Mouse (Mus musculus) hindbrain, embryonic 13.5 days (tissue): ENCODE data around the gene Depdc1b. TPM values are rescaled to one million over a fixed set of nuclear protein-coding genes. Genes with fewer than 3 reads are reported as not detected.

Experiments used
- ATAC-seq: fragments of 200-750 bp; cut with Nextera tagmentation; 2 replicates; pipeline ENCODE4 v1.8.0; 2017; ENCODE audit warnings: moderate TSS enrichment; ENCODE audit not compliant: low FRiP score
- H3K27ac ChIP-seq: fragments of 300-500 bp; sonication (generic); 2 replicates; pipeline ENCODE4 v1.5.1; 2015; ENCODE audit warnings: inconsistent platforms, mild to moderate bottlenecking, moderate library complexity
- H3K27me3 ChIP-seq: fragments of 300-500 bp; sonication (generic); 2 replicates; pipeline ENCODE4 v1.6.1; 2015; ENCODE audit warnings: mild to moderate bottlenecking, inconsistent platforms
- H3K36me3 ChIP-seq: fragments of 300-500 bp; sonication (generic); 2 replicates; pipeline ENCODE4 v1.6.1; 2015; ENCODE audit warnings: mild to moderate bottlenecking, inconsistent platforms
- H3K4me1 ChIP-seq: fragments of 300-500 bp; sonication (generic); replicated peaks from 2 replicates; pipeline ENCODE4 v1.6.1; 2015; ENCODE audit warnings: inconsistent platforms
- H3K4me2 ChIP-seq: fragments of 300-500 bp; sonication (generic); 2 replicates; pipeline ENCODE4 v1.6.1; 2015; ENCODE audit warnings: inconsistent platforms, mild to moderate bottlenecking, moderate library complexity
- H3K4me3 ChIP-seq: fragments of 300-500 bp; sonication (generic); 2 replicates; pipeline ENCODE4 v1.5.1; 2015; ENCODE audit warnings: mild to moderate bottlenecking, inconsistent platforms
- H3K9ac ChIP-seq: fragments of 300-500 bp; sonication (generic); 2 replicates; pipeline ENCODE4 v1.6.1; 2015; ENCODE audit warnings: mild to moderate bottlenecking, inconsistent platforms
- H3K9me3 ChIP-seq: fragments of 300-500 bp; sonication (generic); 2 replicates; pipeline ENCODE4 v1.6.1; 2016; ENCODE audit warnings: inconsistent platforms
- WGBS: fragments of 180-500 bp; shearing (Covaris S2); methylation state at CpG from one replicate; pipeline ENCODE4 v1.1.7; 2015; 5-methylcytosine and 5-hydroxymethylcytosine counted together
- polyA plus RNA-seq: library from polyadenylated mRNA; unstranded; fragments of >200 nt; fragmentation: Nextera tagmentation; extraction: Ambion mirVana; gene quantifications from 2 replicates; pipeline ENCODE4 v1.2.1, GENCODE M21; 2015

The Depdc1b gene
- polyA plus RNA-seq, 1 experiment from 2014 or later, result 2.3 TPM

DNA sequence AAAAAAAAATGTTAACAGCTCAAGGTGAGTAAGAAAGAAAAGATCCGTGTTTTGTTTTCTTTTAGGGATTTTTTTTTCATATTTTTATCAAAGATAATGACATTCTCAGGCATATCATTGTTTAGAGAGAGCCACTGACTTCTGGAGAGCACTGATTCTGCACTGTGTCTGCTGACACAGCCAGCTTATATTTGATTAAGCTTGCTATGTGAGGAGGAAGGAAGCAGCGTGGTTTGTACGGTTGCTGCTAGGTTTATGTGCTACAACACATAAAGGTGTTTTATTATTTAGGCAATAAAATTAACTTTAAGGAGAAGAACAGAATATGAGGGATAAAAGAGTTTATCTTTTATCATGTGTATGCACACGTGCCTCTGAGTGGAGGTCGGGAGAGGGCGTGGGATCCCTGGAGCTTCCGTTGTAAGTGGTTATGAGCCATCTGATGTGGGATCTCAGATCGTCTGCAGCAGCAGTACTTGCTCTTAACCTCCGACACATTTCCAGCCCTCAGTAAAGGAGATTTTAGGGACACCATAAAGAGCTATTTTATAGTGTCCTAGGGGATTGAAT lies 55.3 kb downstream of the Depdc1b start:
- no peaks in the 10 kb centered on the region for H3K27me3 ChIP-seq
- H3K4me3 ChIP-seq, result no peak overlapping the region
- no peak overlapping the region for H3K4me2 ChIP-seq
- no peak overlapping the region for H3K27ac ChIP-seq
- no peaks in the 10 kb centered on the region for H3K36me3 ChIP-seq
- ATAC-seq, result no peak
- no peak overlapping the region for H3K9ac ChIP-seq
- H3K4me1 ChIP-seq, result peaks cover 5% of the 10 kb centered on the region
- H3K9me3 ChIP-seq, result no peaks in the 10 kb centered on the region
- WGBS, result 84% methylated on average over 9 of the region's 9 CpGs

DNA sequence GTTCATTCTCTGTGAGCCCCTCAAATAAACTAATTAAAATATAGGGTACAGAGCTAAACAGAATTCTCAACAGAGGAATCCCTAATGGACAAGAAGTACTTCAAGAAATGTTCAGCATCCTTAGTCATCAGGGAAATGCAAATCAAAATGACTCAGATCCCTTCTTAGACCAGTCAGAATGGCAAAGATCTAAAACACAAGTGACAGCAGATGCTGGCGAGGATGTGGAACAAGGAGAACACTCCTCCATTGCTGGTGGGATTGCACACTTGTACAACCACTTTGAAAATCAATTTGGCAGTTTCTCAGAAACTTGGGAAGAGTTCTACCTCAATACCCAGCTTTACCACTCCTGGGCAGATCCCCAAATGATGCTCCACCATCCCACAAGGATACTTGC lies 57.1 kb downstream of the Depdc1b start:
- H3K27me3 ChIP-seq, result no peaks in the 10 kb centered on the region
- no peaks in the 10 kb centered on the region for H3K9me3 ChIP-seq
- H3K4me3 ChIP-seq, result no peak overlapping the region
- WGBS, result 94% methylated on average over 1 of the region's 1 CpGs
- no peak for ATAC-seq
- no peaks in the 10 kb centered on the region for H3K36me3 ChIP-seq
- no peak overlapping the region for H3K27ac ChIP-seq
- peaks cover 5% of the 10 kb centered on the region for H3K4me1 ChIP-seq
- H3K9ac ChIP-seq, result no peak overlapping the region
- H3K4me2 ChIP-seq, result no peak overlapping the region

DNA sequence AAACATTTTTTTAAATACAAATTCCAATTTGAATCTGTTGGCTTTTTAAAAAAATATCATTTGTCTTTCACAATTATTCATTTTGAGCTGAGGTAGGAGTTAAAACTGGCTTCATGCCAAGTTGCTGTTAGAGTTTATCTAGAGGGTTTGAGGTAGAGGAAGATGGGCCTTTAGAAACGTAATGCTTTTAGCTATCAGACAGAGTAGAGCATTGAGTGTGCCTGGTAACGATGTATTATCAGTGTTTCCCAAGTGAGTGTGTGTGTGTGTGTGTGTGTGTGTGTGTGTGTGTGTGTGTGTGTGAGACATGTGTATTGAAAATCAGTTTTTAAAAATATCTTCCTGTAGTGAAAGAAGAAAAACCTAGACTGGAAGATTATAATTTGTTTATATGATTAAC lies 60.5 kb downstream of the Depdc1b start:
- Histone ChIP-seq H3K36me3 (no peaks in the 10 kb centered on the region), H3K9ac (no peak overlapping the region), H3K27ac (no peak overlapping the region), H3K9me3 (no peaks in the 10 kb centered on the region), H3K27me3 (no peaks in the 10 kb centered on the region), H3K4me3 (no peak overlapping the region), H3K4me2 (no peak overlapping the region), H3K4me1 (peaks cover 3% of the 10 kb centered on the region)
- 76% methylated on average over 2 of the region's 2 CpGs for WGBS
- no peak for ATAC-seq

DNA sequence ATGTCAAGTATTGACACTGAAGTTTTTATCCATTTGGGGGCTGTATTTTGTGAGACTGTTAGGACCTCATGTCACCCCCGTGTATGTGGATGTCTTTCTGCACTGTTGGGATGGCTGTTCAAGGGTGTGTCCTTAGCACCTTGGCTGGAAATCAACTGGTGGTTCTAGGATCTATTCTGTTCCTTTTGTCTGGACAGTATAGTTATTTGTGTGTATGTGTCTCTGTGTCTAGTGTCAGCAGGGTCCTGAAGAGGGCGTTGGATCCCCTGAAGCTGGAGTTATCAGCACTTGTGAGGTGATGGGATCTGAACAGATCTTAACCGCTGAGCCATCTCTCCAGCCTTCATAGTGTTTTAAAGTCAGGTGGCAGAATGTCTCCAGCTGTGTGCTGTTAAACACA lies 65.0 kb downstream of the Depdc1b start:
- Histone ChIP-seq H3K9ac (no peak overlapping the region), H3K4me3 (no peak overlapping the region), H3K4me2 (no peak overlapping the region), H3K36me3 (no peaks in the 10 kb centered on the region), H3K9me3 (no peaks in the 10 kb centered on the region), H3K27ac (no peak overlapping the region), H3K4me1 (no peaks in the 10 kb centered on the region), H3K27me3 (no peaks in the 10 kb centered on the region)
- ATAC-seq, result no peak
- WGBS, result 89% methylated on average over 3 of the region's 3 CpGs

DNA sequence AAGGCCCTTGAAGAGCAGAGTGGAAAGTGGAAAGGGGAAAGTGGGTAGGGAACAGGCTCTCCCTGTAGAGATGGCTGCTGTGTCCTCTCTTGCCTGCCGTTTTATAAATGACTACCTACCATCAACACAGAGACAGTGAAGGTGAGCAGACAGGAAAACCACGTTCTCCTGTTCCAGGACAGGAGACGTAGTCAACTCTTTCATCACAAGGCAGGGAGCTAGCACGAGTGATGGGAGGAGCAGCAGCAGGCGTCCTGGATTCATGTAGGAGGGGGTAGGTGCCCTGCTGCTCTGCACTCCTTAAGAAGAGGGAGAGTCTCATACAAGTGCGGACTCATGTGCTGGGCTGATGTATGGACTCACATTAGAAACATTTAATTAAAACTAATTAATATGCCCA lies 66.9 kb downstream of the Depdc1b start:
- Histone ChIP-seq H3K4me1 (no peaks in the 10 kb centered on the region), H3K36me3 (no peaks in the 10 kb centered on the region), H3K27ac (no peak overlapping the region), H3K9ac (no peak overlapping the region), H3K27me3 (no peaks in the 10 kb centered on the region), H3K4me2 (no peak overlapping the region), H3K9me3 (no peaks in the 10 kb centered on the region), H3K4me3 (no peak overlapping the region)
- WGBS, result 79% methylated on average over 6 of the region's 6 CpGs
- no peak for ATAC-seq

DNA sequence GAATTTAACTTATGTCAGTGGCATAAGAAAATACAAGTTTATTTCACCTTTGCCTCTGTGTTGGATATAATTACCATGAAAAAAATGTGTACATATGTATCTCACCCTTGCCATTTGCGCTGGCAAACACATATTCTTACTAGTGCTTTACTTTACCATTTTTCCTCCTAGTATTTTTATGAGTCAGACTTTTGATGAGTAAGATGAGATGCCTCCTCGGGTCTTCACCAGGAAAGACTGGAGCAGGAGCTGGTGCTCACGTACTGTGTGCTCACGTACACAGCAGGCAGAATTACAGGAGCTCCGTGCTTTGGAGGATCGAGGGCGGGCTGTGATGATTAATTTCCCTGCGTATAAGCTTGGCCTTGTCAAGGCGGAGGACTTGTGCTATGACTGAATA lies 69.9 kb downstream of the Depdc1b start:
- H3K4me3 ChIP-seq, result no peak overlapping the region
- no peaks in the 10 kb centered on the region for H3K36me3 ChIP-seq
- H3K9me3 ChIP-seq, result no peaks in the 10 kb centered on the region
- H3K27me3 ChIP-seq, result no peaks in the 10 kb centered on the region
- no peak overlapping the region for H3K4me2 ChIP-seq
- H3K9ac ChIP-seq, result no peak overlapping the region
- ATAC-seq, result no peak
- H3K27ac ChIP-seq, result no peak overlapping the region
- H3K4me1 ChIP-seq, result no peaks in the 10 kb centered on the region
- 80% methylated on average over 9 of the region's 9 CpGs for WGBS

DNA sequence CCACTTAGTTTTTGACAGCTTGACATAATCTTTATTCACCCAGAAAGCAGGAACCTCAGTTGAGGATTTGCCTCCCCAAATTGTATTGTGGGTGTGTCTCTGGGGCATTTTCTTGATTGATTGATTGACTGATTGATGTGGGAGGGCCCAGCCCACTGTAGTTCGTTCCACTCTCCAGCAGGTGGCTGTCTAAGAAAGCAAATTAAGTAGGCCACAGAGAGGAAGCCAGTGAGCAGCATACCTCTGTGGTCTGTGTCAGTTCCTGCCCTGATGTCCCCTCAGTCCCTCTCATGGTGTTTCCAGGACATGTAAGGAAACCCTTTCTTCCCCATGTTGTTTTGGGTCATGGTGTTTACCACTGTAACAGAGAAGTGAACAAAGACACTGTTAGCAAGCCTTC lies 74.4 kb downstream of the Depdc1b start:
- H3K4me1 ChIP-seq, result no peaks in the 10 kb centered on the region
- H3K27ac ChIP-seq, result no peak overlapping the region
- no peaks in the 10 kb centered on the region for H3K36me3 ChIP-seq
- no peaks in the 10 kb centered on the region for H3K27me3 ChIP-seq
- no peak overlapping the region for H3K4me3 ChIP-seq
- 12% methylated on average over 1 of the region's 1 CpGs for WGBS
- peak; percentile 57; the same call in 1 of the 2 replicates for ATAC-seq
- H3K4me2 ChIP-seq, result no peak overlapping the region
- no peaks in the 10 kb centered on the region for H3K9me3 ChIP-seq
- H3K9ac ChIP-seq, result no peak overlapping the region

DNA sequence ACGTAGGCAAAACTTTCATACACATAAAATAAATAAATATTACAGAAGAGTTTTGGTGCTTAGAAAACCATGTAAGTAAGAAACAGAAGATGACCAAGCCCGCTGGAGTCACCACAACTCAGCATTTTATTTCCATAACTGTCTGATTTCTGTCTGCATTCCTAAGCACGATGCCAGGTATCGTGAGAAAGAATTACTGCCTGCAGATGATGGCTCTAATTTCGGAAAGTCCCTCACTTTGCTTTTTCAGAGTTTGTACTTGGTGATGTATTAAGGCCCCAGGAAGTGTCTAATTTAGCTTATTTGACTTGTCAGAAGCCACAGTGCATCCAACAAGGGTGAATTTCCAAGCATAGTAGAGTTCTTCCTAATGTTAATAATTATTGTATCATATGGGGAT lies 87.1 kb downstream of the Depdc1b start:
- H3K9me3 ChIP-seq, result 0 out of 2 replicates have a peak, but pooled peaks cover 4% of the 10 kb centered on the region
- H3K4me2 ChIP-seq, result no peak overlapping the region
- H3K36me3 ChIP-seq, result no peaks in the 10 kb centered on the region
- H3K27me3 ChIP-seq, result no peaks in the 10 kb centered on the region
- H3K4me3 ChIP-seq, result no peak overlapping the region
- no peak for ATAC-seq
- 89% methylated on average over 5 of the region's 5 CpGs for WGBS
- H3K9ac ChIP-seq, result no peak overlapping the region
- no peak overlapping the region for H3K27ac ChIP-seq
- no peaks in the 10 kb centered on the region for H3K4me1 ChIP-seq

DNA sequence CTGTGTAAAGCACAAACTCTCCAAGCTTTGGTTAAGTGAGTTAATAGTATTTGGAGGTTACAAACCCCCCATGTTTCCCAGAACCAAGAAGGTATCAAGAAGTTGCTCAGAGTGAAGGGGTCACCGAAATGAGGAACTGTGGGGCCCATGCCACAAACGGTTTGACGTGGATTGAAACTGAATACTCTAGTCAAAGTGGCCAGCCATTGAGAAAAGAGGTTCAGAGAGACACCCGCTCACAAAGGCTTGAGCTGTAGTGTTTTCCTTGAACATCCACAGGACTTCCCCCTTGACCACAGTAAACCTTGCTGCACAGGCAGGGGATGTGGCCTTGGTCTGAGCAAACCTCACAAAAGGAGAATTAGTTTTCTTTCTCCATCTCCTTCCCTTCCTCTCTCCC lies 88.2 kb downstream of the Depdc1b start:
- no peaks in the 10 kb centered on the region for H3K36me3 ChIP-seq
- H3K9me3 ChIP-seq, result 0 out of 2 replicates have a peak, but pooled peaks cover 4% of the 10 kb centered on the region
- no peaks in the 10 kb centered on the region for H3K4me1 ChIP-seq
- no peaks in the 10 kb centered on the region for H3K27me3 ChIP-seq
- WGBS, result 86% methylated on average over 4 of the region's 4 CpGs
- H3K4me2 ChIP-seq, result no peak overlapping the region
- H3K27ac ChIP-seq, result no peak overlapping the region
- ATAC-seq, result no peak
- H3K4me3 ChIP-seq, result no peak overlapping the region
- no peak overlapping the region for H3K9ac ChIP-seq

DNA sequence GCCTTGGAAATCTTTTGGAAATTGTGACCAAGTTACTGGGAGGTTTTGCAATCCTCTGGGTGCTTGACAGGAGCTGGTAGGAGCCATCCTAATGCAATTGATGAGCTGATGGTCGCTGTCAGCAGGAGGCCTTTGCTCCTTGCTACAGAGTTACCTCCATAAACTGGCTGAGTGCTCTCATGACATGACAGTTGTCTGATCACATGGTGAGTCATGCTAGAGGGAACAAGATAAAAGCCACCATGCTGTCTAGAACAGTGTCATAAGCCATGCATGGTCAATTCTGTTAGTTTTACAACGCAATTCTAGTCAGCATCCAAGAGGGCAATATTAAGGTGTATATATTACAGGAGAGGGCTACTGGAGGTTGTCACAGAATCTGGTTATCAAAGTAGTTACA lies 99.3 kb downstream of the Depdc1b start:
- Histone ChIP-seq H3K4me3 (no peak overlapping the region), H3K27me3 (no peaks in the 10 kb centered on the region), H3K4me1 (no peaks in the 10 kb centered on the region), H3K27ac (no peak overlapping the region), H3K9me3 (no peaks in the 10 kb centered on the region), H3K36me3 (no peaks in the 10 kb centered on the region), H3K4me2 (no peak overlapping the region), H3K9ac (no peak overlapping the region)
- ATAC-seq, result no peak
- WGBS, result 81% methylated on average over 2 of the region's 2 CpGs

DNA sequence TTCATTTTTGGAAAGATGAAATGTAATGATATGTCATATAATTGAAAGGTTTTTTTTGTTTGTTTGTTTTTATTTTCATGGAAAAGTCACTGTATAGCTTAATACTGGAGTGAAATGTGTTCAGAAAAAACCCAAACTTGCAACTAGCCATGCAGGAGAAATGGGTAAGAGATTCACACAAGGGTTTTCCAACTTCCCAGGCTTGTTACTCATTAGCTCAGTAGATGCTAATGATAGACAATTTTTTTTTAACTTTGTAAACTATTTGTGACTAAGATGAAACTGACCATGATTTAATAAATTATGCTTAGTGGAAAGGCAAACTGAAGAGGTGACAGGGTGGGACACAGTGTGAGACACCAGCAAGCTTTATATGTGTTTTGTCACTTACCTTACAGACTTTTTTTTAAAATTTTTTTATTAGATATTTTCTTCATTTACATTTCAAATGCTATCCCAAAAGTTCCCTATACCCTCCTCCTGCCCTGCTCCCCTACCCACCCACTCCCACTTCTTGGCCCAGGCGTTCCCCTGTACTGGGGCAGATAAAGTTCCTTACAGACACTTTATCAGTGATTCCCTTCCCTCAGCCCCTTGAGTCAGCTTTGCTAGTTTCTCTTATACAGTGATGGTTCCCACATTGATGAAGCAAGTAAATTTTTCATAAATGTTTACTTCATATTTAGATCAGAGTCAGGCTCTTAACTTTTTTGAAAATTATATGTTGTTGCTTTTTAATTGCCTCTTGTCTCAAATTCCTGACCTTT lies 102.8 kb downstream of the Depdc1b start:
- no peak overlapping the region for H3K9ac ChIP-seq
- H3K27ac ChIP-seq, result no peak overlapping the region
- H3K4me1 ChIP-seq, result no peaks in the 10 kb centered on the region
- no peak for ATAC-seq
- WGBS, result 88% methylated on average over 1 of the region's 1 CpGs
- no peak overlapping the region for H3K4me2 ChIP-seq
- no peaks in the 10 kb centered on the region for H3K36me3 ChIP-seq
- no peak overlapping the region for H3K4me3 ChIP-seq
- H3K27me3 ChIP-seq, result no peaks in the 10 kb centered on the region
- H3K9me3 ChIP-seq, result no peaks in the 10 kb centered on the region

DNA sequence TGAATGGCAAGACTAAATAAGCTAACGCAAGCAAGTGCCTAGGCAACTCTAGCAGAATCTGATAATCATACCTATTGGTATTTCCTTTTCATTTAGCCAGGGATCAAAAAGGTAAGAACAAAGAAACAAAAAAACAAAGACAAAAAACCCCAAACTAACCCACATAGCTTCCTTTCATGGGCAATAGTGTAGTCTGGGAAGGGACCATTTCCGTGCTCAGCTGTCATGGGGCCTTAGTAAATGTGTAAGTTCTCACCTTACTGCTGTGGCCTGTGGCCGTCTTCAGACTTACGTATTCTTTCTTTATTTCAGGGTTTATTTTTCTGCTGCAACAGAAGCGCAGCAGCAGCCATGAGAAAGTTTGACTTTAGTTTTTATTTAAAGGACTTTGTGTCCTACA lies 110.2 kb downstream of the Depdc1b start:
- Histone ChIP-seq H3K4me2 (no peak overlapping the region), H3K9me3 (no peaks in the 10 kb centered on the region), H3K4me3 (no peak overlapping the region), H3K9ac (no peak overlapping the region), H3K36me3 (no peaks in the 10 kb centered on the region), H3K27me3 (no peaks in the 10 kb centered on the region), H3K4me1 (peaks cover 6% of the 10 kb centered on the region; the same call in 1 of the 2 replicates), H3K27ac (no peak overlapping the region)
- no peak for ATAC-seq
- 67% methylated on average over 5 of the region's 5 CpGs for WGBS

DNA sequence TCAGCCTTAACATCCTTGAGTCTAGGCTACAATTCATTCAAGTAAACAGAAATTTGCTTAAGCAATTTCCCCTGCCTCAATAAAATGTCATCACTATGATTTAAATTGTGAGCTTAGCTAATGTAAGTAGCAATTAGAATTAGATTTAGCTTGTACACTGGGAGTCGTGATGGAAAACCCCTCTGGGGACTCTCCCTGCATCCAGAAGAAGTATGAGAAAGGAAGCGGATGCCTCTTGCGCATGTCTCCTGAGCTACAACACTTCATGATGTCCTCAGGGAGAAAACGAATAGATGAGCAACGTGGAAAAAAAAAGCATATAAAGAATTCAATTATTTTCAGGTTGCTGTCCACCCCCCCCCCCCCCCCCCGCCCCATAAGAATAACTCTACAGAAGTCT lies 112.7 kb downstream of the Depdc1b start:
- Histone ChIP-seq H3K9me3 (no peaks in the 10 kb centered on the region), H3K4me2 (no peak overlapping the region), H3K9ac (no peak overlapping the region), H3K36me3 (no peaks in the 10 kb centered on the region), H3K4me3 (no peak overlapping the region), H3K4me1 (peaks cover 6% of the 10 kb centered on the region; the same call in 1 of the 2 replicates), H3K27ac (no peak overlapping the region), H3K27me3 (no peaks in the 10 kb centered on the region)
- WGBS, result 49% methylated on average over 6 of the region's 6 CpGs
- ATAC-seq, result 0 out of 2 replicates have a peak, but pooled peaks have one; percentile 65
